Mouse (Mus musculus): ENCODE measurements at regions not wholly inside any gene's neighbourhood (a gene's known extent, or its start where the extent isn't known, plus 50 kb on each side); places are given as distances from the start of the nearest gene placed in this dataset.
A peak's percentile ranks its signal among the peaks of the same experiment; 100 is the strongest.

GRCm38 (mm10) chr13:97555312-97555711 lies 205.1 kb downstream of the Gm10260 start:
- no peak for DNase-seq

- no peak for DNase-seq
Observed at GRCm38 (mm10) chr13:97554601-97555000, 205.8 kb downstream of the Gm10260 start.

- DNase-seq, result no peak
Observed at GRCm38 (mm10) chr13:97552236-97552635, 208.2 kb downstream of the Gm10260 start.

- DNase-seq, result no peak
Observed at GRCm38 (mm10) chr13:97550880-97551279, 209.6 kb downstream of the Gm10260 start.

- peak; percentile 51 for DNase-seq
Observed at GRCm38 (mm10) chr13:97550172-97550571, 210.3 kb downstream of the Gm10260 start.

- DNase-seq, result no peak
Observed at GRCm38 (mm10) chr13:97549384-97549783, 211.0 kb downstream of the Gm10260 start.

- DNase-seq, result no peak
Observed at GRCm38 (mm10) chr13:97548527-97548977, 211.9 kb downstream of the Gm10260 start.

GRCm38 (mm10) chr13:97546936-97547335 lies 213.5 kb downstream of the Gm10260 start:
- DNase-seq, result no peak

- peak; percentile 57 for DNase-seq
Observed at GRCm38 (mm10) chr13:97545971-97546454, 214.4 kb downstream of the Gm10260 start.

- DNase-seq, result no peak
Observed at GRCm38 (mm10) chr13:97539686-97540085, 220.7 kb downstream of the Gm10260 start.

GRCm38 (mm10) chr13:97538441-97538840 lies 222.0 kb downstream of the Gm10260 start:
- no peak for DNase-seq

GRCm38 (mm10) chr13:97537686-97538085 lies 222.7 kb downstream of the Gm10260 start:
- no peak for DNase-seq

GRCm38 (mm10) chr13:97537206-97537605 lies 223.2 kb downstream of the Gm10260 start:
- DNase-seq, result no peak

GRCm38 (mm10) chr13:97533896-97534666 lies 226.4 kb downstream of the Gm10260 start:
- no peak for DNase-seq

GRCm38 (mm10) chr13:97531181-97531580 lies 229.3 kb downstream of the Gm10260 start:
- DNase-seq, result no peak

GRCm38 (mm10) chr13:97530570-97530969 lies 229.9 kb downstream of the Gm10260 start:
- DNase-seq, result no peak

GRCm38 (mm10) chr13:97527958-97528357 lies 232.5 kb downstream of the Gm10260 start:
- no peak for DNase-seq

- DNase-seq, result no peak
Observed at GRCm38 (mm10) chr13:97524847-97525434, 235.5 kb downstream of the Gm10260 start.

GRCm38 (mm10) chr13:97523523-97524412 lies 236.7 kb downstream of the Gm10260 start:
- DNase-seq, result no peak

- DNase-seq, result no peak
Observed at GRCm38 (mm10) chr13:97520988-97521547, 239.4 kb downstream of the Gm10260 start.

GRCm38 (mm10) chr13:97516731-97517130 lies 243.7 kb downstream of the Gm10260 start:
- DNase-seq, result no peak

- no peak for DNase-seq
Observed at GRCm38 (mm10) chr13:97514421-97515066, 245.9 kb downstream of the Gm10260 start.

All from cerebellum, adult 11 months (tissue).